Mouse (Mus musculus): ENCODE measurements around the gene Ano10. TPM values are rescaled to one million over a fixed set of nuclear protein-coding genes. Genes with fewer than 3 reads are reported as not detected.

The Ano10 gene
- polyA plus RNA-seq, 1 experiment = 0.69 TPM

GRCm38 (mm10) chr9:122173405-122174233 lies 120.6 kb downstream of the Ano10 start:
- TF ChIP-seq GATA1 (IDR thresholded peaks at IDR 0.05; ENCODE audit: low read length) = no peak

GRCm38 (mm10) chr9:122172612-122173186 lies 121.5 kb downstream of the Ano10 start:
- no peak for TF ChIP-seq GATA1 (IDR thresholded peaks at IDR 0.05; ENCODE audit: low read length)

GRCm38 (mm10) chr9:122169901-122170300 lies 124.3 kb downstream of the Ano10 start:
- TF ChIP-seq GATA1 (IDR thresholded peaks at IDR 0.05; ENCODE audit: low read length) = no peak

- TF ChIP-seq GATA1 (IDR thresholded peaks at IDR 0.05; ENCODE audit: low read length) = no peak
Measured at GRCm38 (mm10) chr9:122164535-122164934, 129.7 kb downstream of the Ano10 start.

DNA sequence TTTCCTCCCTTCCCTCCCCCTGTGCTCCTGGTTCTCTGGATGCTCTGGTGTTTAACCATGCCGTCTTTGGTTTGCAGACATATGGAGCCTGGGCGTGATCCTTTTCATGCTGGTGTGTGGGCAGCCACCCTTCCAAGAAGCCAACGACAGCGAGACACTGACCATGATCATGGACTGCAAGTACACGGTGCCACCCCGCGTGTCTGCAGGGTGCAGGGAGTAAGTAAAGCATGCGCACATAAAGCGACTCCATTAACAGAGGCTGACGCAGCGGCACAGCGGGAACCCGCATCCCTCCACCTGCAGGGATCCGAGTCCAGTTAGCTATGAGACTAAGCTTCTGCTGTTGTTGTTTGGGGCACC lies 137.2 kb downstream of the Ano10 start:
- no peak for TF ChIP-seq GATA1 (IDR thresholded peaks at IDR 0.05; ENCODE audit: low read length)

GRCm38 (mm10) chr9:122156389-122157078 lies 137.7 kb downstream of the Ano10 start:
- no peak for TF ChIP-seq GATA1 (IDR thresholded peaks at IDR 0.05; ENCODE audit: low read length)

GRCm38 (mm10) chr9:122155193-122155592 lies 139.0 kb downstream of the Ano10 start:
- TF ChIP-seq GATA1 (IDR thresholded peaks at IDR 0.05; ENCODE audit: low read length) = no peak

DNA sequence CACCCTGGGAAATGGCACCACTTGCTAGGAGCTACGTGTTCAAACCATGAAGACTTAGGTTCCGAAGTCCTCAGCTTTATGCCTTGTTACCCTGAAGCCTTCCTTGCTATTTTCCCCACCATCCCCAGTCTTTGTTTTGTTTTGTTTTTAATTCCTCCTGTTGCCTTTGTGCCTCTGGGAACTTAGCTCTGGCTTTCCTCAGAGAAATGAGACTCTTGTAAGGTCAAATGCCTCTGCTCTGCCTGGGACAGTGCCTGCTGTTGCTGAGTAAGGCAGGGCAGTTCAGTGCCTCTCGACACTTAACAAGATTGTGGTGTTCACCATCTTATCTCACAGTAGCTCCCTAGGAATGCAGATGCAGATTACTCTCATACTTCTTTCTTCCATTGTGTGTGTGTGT lies 140.8 kb downstream of the Ano10 start:
- no peak for TF ChIP-seq GATA1 (IDR thresholded peaks at IDR 0.05; ENCODE audit: low read length)

DNA sequence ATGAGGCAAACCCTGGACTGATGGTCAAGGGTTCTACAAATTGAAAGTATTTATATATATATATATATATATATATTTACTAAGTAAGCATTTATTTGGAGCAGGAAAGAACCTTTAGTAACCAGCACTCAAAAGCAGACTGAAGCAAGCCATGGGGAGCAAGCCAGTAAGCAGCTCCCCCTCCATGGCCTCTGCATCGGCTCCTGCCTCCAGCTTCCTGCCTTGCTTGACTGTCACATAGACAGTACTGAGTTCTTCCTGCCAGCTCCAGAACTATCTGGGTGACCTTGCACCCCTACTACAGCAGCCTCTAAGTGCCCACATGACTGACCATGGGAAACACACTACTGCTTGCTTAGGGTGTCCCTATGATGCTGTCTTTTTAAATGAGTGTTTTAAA lies 141.7 kb downstream of the Ano10 start:
- no peak for TF ChIP-seq GATA1 (IDR thresholded peaks at IDR 0.05; ENCODE audit: low read length)

GRCm38 (mm10) chr9:122152063-122152462 lies 142.2 kb downstream of the Ano10 start:
- TF ChIP-seq GATA1 (IDR thresholded peaks at IDR 0.05; ENCODE audit: low read length) = no peak

GRCm38 (mm10) chr9:122149997-122150826 lies 144.0 kb downstream of the Ano10 start:
- TF ChIP-seq GATA1 (IDR thresholded peaks at IDR 0.05; ENCODE audit: low read length) = no peak

- TF ChIP-seq GATA1 (IDR thresholded peaks at IDR 0.05; ENCODE audit: low read length) = no peak
Measured at GRCm38 (mm10) chr9:122148356-122148755, 145.9 kb downstream of the Ano10 start.

GRCm38 (mm10) chr9:122146124-122146870 lies 147.9 kb downstream of the Ano10 start:
- no peak for TF ChIP-seq GATA1 (IDR thresholded peaks at IDR 0.05; ENCODE audit: low read length)

- no peak for TF ChIP-seq GATA1 (IDR thresholded peaks at IDR 0.05; ENCODE audit: low read length)
Measured at GRCm38 (mm10) chr9:122145677-122146076, 148.5 kb downstream of the Ano10 start.

- TF ChIP-seq GATA1 (IDR thresholded peaks at IDR 0.05; ENCODE audit: low read length) = no peak
Measured at GRCm38 (mm10) chr9:122144776-122145175, 149.4 kb downstream of the Ano10 start.

Measured in G1E-ER4 (cell line).